ENCODE assay signal across 17 mouse cellular contexts in the genomic region with DNA sequence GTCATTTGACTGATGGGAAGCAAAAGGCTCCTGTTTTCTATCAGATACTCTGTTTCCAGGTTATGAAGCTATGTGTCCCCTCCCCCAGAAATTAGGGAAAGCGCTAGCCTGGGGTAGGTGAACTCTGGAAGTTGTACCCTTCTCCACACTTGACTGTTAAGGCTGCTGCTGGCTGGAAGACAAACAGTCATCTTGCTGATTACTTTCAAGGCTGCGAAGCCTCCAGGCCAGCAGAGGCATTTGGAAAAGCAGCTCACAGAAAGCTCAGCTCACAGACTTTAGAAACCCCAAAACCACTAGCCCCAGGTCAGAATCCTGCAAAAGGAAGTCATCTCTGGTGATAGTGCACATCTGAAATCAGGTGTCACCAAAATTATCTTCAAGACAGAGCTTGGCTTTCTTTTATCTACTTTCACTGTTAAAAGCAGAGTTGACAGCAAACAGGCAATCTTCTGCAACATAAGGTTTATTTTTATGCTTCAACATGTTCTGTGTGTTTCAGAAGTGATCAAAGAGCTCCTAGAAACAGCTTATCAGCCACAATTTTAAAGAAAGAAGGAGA. TPM values are rescaled to one million over a fixed set of nuclear protein-coding genes. Genes with fewer than 3 reads are reported as not detected.
DNase-seq lines count a peak whose midpoint lies in the region; ATAC-seq lines count a peak whose summit lies in the region.
"Had no signal": no experiment of that assay in that cellular context is flagged by ENCODE, and none has a peak within 500 bp of the region (broad histone marks: within the 10 kb centered on the region; RNA-seq: fewer than 3 reads in every experiment).

No protein-coding gene starts in this region.

- H3K4me1 ChIP-seq in hindbrain, embryonic 13.5 days (replicated peaks), result peaks cover 53% of the 10 kb centered on the region
- H3K4me1 ChIP-seq in hindbrain, embryonic 12.5 days, result peaks cover 33% of the 10 kb centered on the region
- peaks cover 25% of the 10 kb centered on the region for H3K4me1 ChIP-seq in midbrain, embryonic 11.5 days (ENCODE audit: control insufficient read depth, insufficient read depth, low read length)
- peaks cover 41% of the 10 kb centered on the region for H3K4me1 ChIP-seq in midbrain, embryonic 10.5 days
- peaks cover 24% of the 10 kb centered on the region for H3K4me1 ChIP-seq in embryonic facial prominence, embryonic 14.5 days (ENCODE audit: control insufficient read depth, insufficient read depth, low read length)

- H3K9ac ChIP-seq in hindbrain, embryonic 13.5 days, result peak overlapping the region; percentile 98; the same call in 1 of the 2 replicates
- H3K9ac ChIP-seq in hindbrain, embryonic 12.5 days, result no peak overlapping the region
- H3K9ac ChIP-seq in midbrain, embryonic 11.5 days (ENCODE audit: low read length), result no peak overlapping the region
- peak overlapping the region; percentile 14; the same call in 1 of the 2 replicates for H3K9ac ChIP-seq in embryonic facial prominence, embryonic 14.5 days (ENCODE audit: low read depth, low read length)

- no peak overlapping the region for H3K4me2 ChIP-seq in hindbrain, embryonic 13.5 days
- H3K4me2 ChIP-seq in hindbrain, embryonic 12.5 days (replicated peaks), result no peak overlapping the region
- H3K4me2 ChIP-seq in midbrain, embryonic 11.5 days, result no peak overlapping the region
- H3K4me2 ChIP-seq in embryonic facial prominence, embryonic 14.5 days (ENCODE audit: low read depth, low read length), result peak overlapping the region; percentile 81; the same call in 1 of the 2 replicates

- H3K27me3 ChIP-seq in hindbrain, embryonic 13.5 days, result no peaks in the 10 kb centered on the region
- no peaks in the 10 kb centered on the region for H3K27me3 ChIP-seq in hindbrain, embryonic 12.5 days
- H3K27me3 ChIP-seq in midbrain, embryonic 11.5 days (ENCODE audit: control insufficient read depth, insufficient read depth, low read length), result no peaks in the 10 kb centered on the region
- H3K27me3 ChIP-seq in midbrain, embryonic 10.5 days (ENCODE audit: low read depth, poor library complexity, severe bottlenecking), result no peaks in the 10 kb centered on the region
- H3K27me3 ChIP-seq in embryonic facial prominence, embryonic 14.5 days (replicated peaks; ENCODE audit: control insufficient read depth, insufficient read depth, low read length), result no peaks in the 10 kb centered on the region
- H3K27me3 ChIP-seq: neural tube, embryonic 12.5 days had no signal

- 91% methylated on average over 2 of the region's 2 CpGs for WGBS in hindbrain, embryonic 13.5 days
- WGBS in hindbrain, embryonic 12.5 days, result 81% methylated on average over 2 of the region's 2 CpGs
- WGBS in midbrain, embryonic 11.5 days, result 90% methylated on average over 2 of the region's 2 CpGs
- WGBS in midbrain, embryonic 10.5 days, result 96% methylated on average over 2 of the region's 2 CpGs
- WGBS in embryonic facial prominence, embryonic 14.5 days, result 71% methylated on average over 2 of the region's 2 CpGs

- intact Hi-C loops in left cerebral cortex, postnatal 4 days (cut with DNase I), result loop anchor here (5.0 kb wide), 1 partner anchor 61 kb away; no protein-coding TSS in a partner anchor

- H3K4me3 ChIP-seq in hindbrain, embryonic 13.5 days, result no peak overlapping the region
- no peak overlapping the region for H3K4me3 ChIP-seq in hindbrain, embryonic 12.5 days
- H3K4me3 ChIP-seq in midbrain, embryonic 11.5 days (ENCODE audit: low read depth, low read length), result no peak overlapping the region
- no peak overlapping the region for H3K4me3 ChIP-seq in midbrain, embryonic 10.5 days
- no peak overlapping the region for H3K4me3 ChIP-seq in embryonic facial prominence, embryonic 14.5 days (ENCODE audit: low read depth, low read length)
- H3K4me3 ChIP-seq: neural tube, embryonic 12.5 days had no signal

- H3K9me3 ChIP-seq in hindbrain, embryonic 13.5 days, result no peaks in the 10 kb centered on the region
- H3K9me3 ChIP-seq in hindbrain, embryonic 12.5 days (replicated peaks), result no peaks in the 10 kb centered on the region
- no peaks in the 10 kb centered on the region for H3K9me3 ChIP-seq in midbrain, embryonic 11.5 days (ENCODE audit: control insufficient read depth, low read length)
- H3K9me3 ChIP-seq in midbrain, embryonic 10.5 days (replicated peaks), result no peaks in the 10 kb centered on the region
- no peaks in the 10 kb centered on the region for H3K9me3 ChIP-seq in embryonic facial prominence, embryonic 14.5 days (ENCODE audit: control insufficient read depth, low read length)
- H3K9me3 ChIP-seq: G1E; neural tube, embryonic 12.5 days had no signal

- H3K36me3 ChIP-seq in hindbrain, embryonic 13.5 days, result 0 out of 2 replicates have a peak, but pooled peaks cover 10% of the 10 kb centered on the region
- H3K36me3 ChIP-seq in hindbrain, embryonic 12.5 days, result 0 out of 2 replicates have a peak, but pooled peaks cover 4% of the 10 kb centered on the region
- H3K36me3 ChIP-seq in midbrain, embryonic 11.5 days (ENCODE audit: control insufficient read depth, insufficient read depth, low read length), result no peaks in the 10 kb centered on the region
- H3K36me3 ChIP-seq in midbrain, embryonic 10.5 days, result peaks cover 22% of the 10 kb centered on the region
- H3K36me3 ChIP-seq in embryonic facial prominence, embryonic 14.5 days (ENCODE audit: control insufficient read depth, insufficient read depth, low read length), result peaks cover 4% of the 10 kb centered on the region; the same call in 1 of the 2 replicates
- H3K36me3 ChIP-seq: neural tube, embryonic 12.5 days had no signal

- no peak for ATAC-seq in hindbrain, embryonic 13.5 days (ENCODE audit: low FRiP score)
- ATAC-seq in hindbrain, embryonic 12.5 days (ENCODE audit: low FRiP score), result no peak
- no peak for ATAC-seq in midbrain, embryonic 11.5 days (ENCODE audit: low FRiP score)
- no peak for ATAC-seq in embryonic facial prominence, embryonic 14.5 days (ENCODE audit: low read depth)
- ATAC-seq: activated CD4-positive, CD25-positive, alpha-beta regulatory T cell, adult 4 months had no signal

- no peak overlapping the region for H3K27ac ChIP-seq in hindbrain, embryonic 13.5 days
- H3K27ac ChIP-seq in hindbrain, embryonic 12.5 days, result no peak overlapping the region
- H3K27ac ChIP-seq in midbrain, embryonic 11.5 days (ENCODE audit: low read depth, low read length), result no peak overlapping the region
- H3K27ac ChIP-seq in midbrain, embryonic 10.5 days (replicated peaks), result no peak overlapping the region
- H3K27ac ChIP-seq in embryonic facial prominence, embryonic 14.5 days (replicated peaks; ENCODE audit: low read depth, low read length), result 0 out of 2 replicates have a peak overlapping the region, but pooled peaks have one; percentile 23
- H3K27ac ChIP-seq: left cerebral cortex, adult 2 months; liver, embryonic 14.5 days; neural tube, embryonic 12.5 days had no signal

- peak; percentile 45 for DNase-seq in adrenal gland, adult 2 months
- DNase-seq in adrenal gland, adult 18-20 months (ENCODE audit: low spot score in 2 of 2), result no peak
- DNase-seq in midbrain, embryonic 11.5 days (ENCODE audit: low spot score, missing footprints), result peak; percentile 12
- DNase-seq in midbrain, embryonic 10.5 days (ENCODE audit: low spot score), result no peak
- no peak for DNase-seq in embryonic facial prominence, embryonic 14.5 days (ENCODE audit: low spot score)
- DNase-seq in left cerebral cortex, postnatal 4 days, result no peak
- DNase-seq: cerebellum, postnatal 14 days; heart, adult 18-20 months; kidney, postnatal 4 days; right cerebral cortex, postnatal 4 days had no signal

RNA-seq across cellular contexts. Expression of gene Mark2, which starts 3.8 kb away (rescaled TPM):
- 10 to 100 TPM; 70.2 to 71.5 TPM for total RNA-seq in adrenal gland, adult 2 months (2021)
- 104 and 124 TPM in 2 replicates for polyA plus RNA-seq in adrenal gland, adult 2 months (2012; rRNA removed)
- 10 to 100 TPM; 63.5 to 64.0 TPM for total RNA-seq in adrenal gland, adult 18-20 months (2021)
- polyA plus RNA-seq in hindbrain, embryonic 13.5 days (2015; fragmentation: Nextera tagmentation; extraction: Ambion mirVana), result 40.9 and 42.5 TPM in 2 replicates
- polyA plus RNA-seq in hindbrain, embryonic 12.5 days (2016; fragmentation: Nextera tagmentation; extraction: Ambion mirVana), result 62.1 and 64.2 TPM in 2 replicates
- 43.0 and 53.9 TPM in 2 replicates for polyA plus RNA-seq in midbrain, embryonic 11.5 days (2014; fragmentation: Nextera tagmentation; extraction: Ambion mirVana)
- polyA plus RNA-seq in midbrain, embryonic 10.5 days (2016; fragmentation: Nextera tagmentation; extraction: Ambion mirVana), result 45.5 and 46.0 TPM in 2 replicates
- polyA plus RNA-seq in embryonic facial prominence, embryonic 14.5 days (2014; fragmentation: Nextera tagmentation; extraction: Ambion mirVana), result 42.0 and 42.1 TPM in 2 replicates
- total RNA-seq in left cerebral cortex, postnatal 4 days (2021), result 100 to 1,000 TPM in 1 of 2 experiments, 10 to 100 TPM in 1; 91.2 to 108 TPM

RNA-seq across cellular contexts. Expression of gene Spindoc, which starts 44.9 kb away (rescaled TPM):
- total RNA-seq in adrenal gland, adult 2 months (2021), result 10 to 100 TPM; 17.5 to 25.5 TPM
- polyA plus RNA-seq in adrenal gland, adult 2 months (2012; rRNA removed), result 18.3 and 18.8 TPM in 2 replicates
- 10 to 100 TPM; 19.9 to 22.7 TPM for total RNA-seq in adrenal gland, adult 18-20 months (2021)
- 34.0 and 42.7 TPM in 2 replicates for polyA plus RNA-seq in hindbrain, embryonic 13.5 days (2015; fragmentation: Nextera tagmentation; extraction: Ambion mirVana)
- polyA plus RNA-seq in hindbrain, embryonic 12.5 days (2016; fragmentation: Nextera tagmentation; extraction: Ambion mirVana), result 37.8 and 44.1 TPM in 2 replicates
- 23.2 and 25.3 TPM in 2 replicates for polyA plus RNA-seq in midbrain, embryonic 11.5 days (2014; fragmentation: Nextera tagmentation; extraction: Ambion mirVana)
- polyA plus RNA-seq in midbrain, embryonic 10.5 days (2016; fragmentation: Nextera tagmentation; extraction: Ambion mirVana), result 43.1 and 51.7 TPM in 2 replicates
- polyA plus RNA-seq in embryonic facial prominence, embryonic 14.5 days (2014; fragmentation: Nextera tagmentation; extraction: Ambion mirVana), result 18.8 and 23.5 TPM in 2 replicates
- total RNA-seq in left cerebral cortex, postnatal 4 days (2021), result 10 to 100 TPM; 38.9 to 43.9 TPM

Comparison
In these comparisons a context has a peak if more than half of its experiments do, and no peak if none do; other contexts are left out.
1. DNase-seq: peak in adrenal gland, adult 2 months (single experiment) and midbrain, embryonic 11.5 days (single experiment); none in adrenal gland, adult 18-20 months (0 of 2), midbrain, embryonic 10.5 days (single experiment), embryonic facial prominence, embryonic 14.5 days (single experiment) and left cerebral cortex, postnatal 4 days (single experiment).
2. H3K9ac ChIP-seq: peak in hindbrain, embryonic 13.5 days (single experiment) and embryonic facial prominence, embryonic 14.5 days (single experiment); none in hindbrain, embryonic 12.5 days (single experiment) and midbrain, embryonic 11.5 days (single experiment).